Mouse (Mus musculus) kidney, adult 2 months (tissue): ENCODE results near the gene Olfr467. TPM values are rescaled to one million over a fixed set of nuclear protein-coding genes. Genes with fewer than 3 reads are reported as not detected.
"Not testable (repeated sequence)": the region's sequence is repeated elsewhere in the genome, so short reads cannot be mapped to it uniquely, and the experiment has no call there.

ENCODE experiments used
- DNase-seq: peaks from one replicate; pipeline ENCODE4 v3.0.0; 2021
- H3K27ac ChIP-seq: fragments of 200-500 bp; 2 replicates; pipeline ENCODE4 v1.5.1; 2012; ENCODE audit warnings: low read depth, low read length, control low read depth, inconsistent platforms; ENCODE audit not compliant: insufficient read depth
- H3K27me3 ChIP-seq: fragments of 200-500 bp; replicated peaks from 2 replicates; pipeline ENCODE4 v1.6.1; 2012; ENCODE audit warnings: mild to moderate bottlenecking, moderate library complexity, low read length, inconsistent platforms; ENCODE audit not compliant: control insufficient read depth, insufficient read depth
- H3K36me3 ChIP-seq: fragments of 200-500 bp; 2 replicates; pipeline ENCODE4 v1.6.1; 2012; ENCODE audit warnings: mild to moderate bottlenecking, moderate library complexity, low read length, inconsistent platforms; ENCODE audit not compliant: control insufficient read depth, insufficient read depth
- H3K4me1 ChIP-seq: fragments of 200-500 bp; 2 replicates; pipeline ENCODE4 v1.6.1; 2011; ENCODE audit warnings: low read length; ENCODE audit not compliant: control insufficient read depth, insufficient read depth
- H3K4me3 ChIP-seq: fragments of 200-500 bp; 2 replicates; pipeline ENCODE4 v1.5.1; 2011; ENCODE audit warnings: mild to moderate bottlenecking, low read depth, low read length, control low read depth; ENCODE audit not compliant: insufficient read depth
- CTCF ChIP-seq: fragments of 200-500 bp; conservative IDR thresholded peaks from 2 replicates; pipeline ENCODE4 v1.5.1; 2011; ENCODE audit warnings: low read depth, mild to moderate bottlenecking, control low read depth, low read length, moderate library complexity, mixed read lengths; ENCODE audit not compliant: insufficient read depth, insufficient read length
- POLR2A ChIP-seq: fragments of 200-500 bp; IDR thresholded peaks from one replicate; pipeline ENCODE4 v1.6.1; 2011; ENCODE audit warnings: low read depth, low read length, control low read depth
- WGBS: fragments of 180-500 bp; shearing (Covaris S2); methylation state at CpG from one replicate; pipeline ENCODE4 v1.1.7; 2018; 5-methylcytosine and 5-hydroxymethylcytosine counted together
- polyA plus RNA-seq: library from polyadenylated mRNA; depleted of rRNA; stranded (reverse); fragments of >200 nt; gene quantifications from 2 replicates; pipeline ENCODE4 v1.2.3, GENCODE M21; 2012; rRNA removed

Olfr467 gene
- polyA plus RNA-seq, 1 experiment: not detected

DNA sequence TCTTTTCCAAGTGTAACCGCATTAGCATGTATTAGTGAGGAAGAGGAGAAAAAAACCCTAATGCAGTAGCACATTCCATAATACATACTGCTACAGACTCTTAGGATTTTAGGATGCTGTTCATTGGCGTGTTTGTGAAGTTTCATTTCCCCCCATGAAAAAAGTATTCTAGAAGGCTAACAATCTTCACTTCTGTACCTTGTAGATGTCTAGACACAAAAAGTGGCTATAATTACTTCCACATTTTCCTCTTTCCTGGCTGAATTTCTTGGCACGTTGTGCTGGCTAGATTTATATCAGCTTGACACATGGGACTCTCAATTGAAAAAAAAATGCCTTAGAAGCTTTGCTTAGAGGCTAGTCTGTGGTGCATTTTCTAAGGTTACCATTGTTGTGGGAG lies 9.9 kb upstream of the Olfr467 start:
- TF ChIP-seq POLR2A: no peak
- TF ChIP-seq CTCF: no peak
- H3K27ac ChIP-seq: no peak overlapping the region
- WGBS: 57% methylated on average over 3 of the region's 3 CpGs
- DNase-seq: no peak
- H3K4me3 ChIP-seq: no peak overlapping the region
- H3K36me3 ChIP-seq: no peaks in the 10 kb centered on the region
- no peaks in the 10 kb centered on the region; the same call in 1 of the 2 replicates for H3K27me3 ChIP-seq
- no peaks in the 10 kb centered on the region for H3K4me1 ChIP-seq

GRCm38 (mm10) chr7:107819442-107819841 lies 7.4 kb downstream of the Olfr467 start:
- Histone ChIP-seq H3K4me1 (no peaks in the 10 kb centered on the region), H3K27me3 (no peaks in the 10 kb centered on the region), H3K27ac (no peak overlapping the region), H3K4me3 (no peak overlapping the region), H3K36me3 (no peaks in the 10 kb centered on the region)
- TF ChIP-seq CTCF: no peak
- TF ChIP-seq POLR2A: no peak
- peak; percentile 9 for DNase-seq

DNA sequence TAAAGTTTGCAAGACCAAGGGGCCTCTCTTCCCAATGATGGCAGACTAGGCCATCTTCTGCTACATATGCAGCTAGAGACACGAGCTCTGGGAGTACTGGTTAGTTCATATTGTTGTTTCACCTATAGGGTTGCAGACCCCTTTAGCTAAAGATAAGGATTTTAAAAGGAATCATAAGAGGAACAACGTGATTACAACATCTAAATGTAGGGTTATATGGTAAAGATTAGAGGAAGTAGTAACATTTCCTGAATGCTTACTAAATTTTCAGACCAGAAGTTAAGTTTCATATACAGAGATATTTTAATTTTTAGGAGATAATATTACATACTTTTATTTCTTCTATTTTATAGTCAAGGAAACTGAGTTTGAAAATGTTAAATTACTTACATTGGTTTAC lies 11.8 kb downstream of the Olfr467 start:
- not testable (repeated sequence) for H3K4me3 ChIP-seq, H3K4me1 ChIP-seq, H3K27ac ChIP-seq, H3K27me3 ChIP-seq, DNase-seq, H3K36me3 ChIP-seq
- 65% methylated on average over 2 of the region's 2 CpGs for WGBS

DNA sequence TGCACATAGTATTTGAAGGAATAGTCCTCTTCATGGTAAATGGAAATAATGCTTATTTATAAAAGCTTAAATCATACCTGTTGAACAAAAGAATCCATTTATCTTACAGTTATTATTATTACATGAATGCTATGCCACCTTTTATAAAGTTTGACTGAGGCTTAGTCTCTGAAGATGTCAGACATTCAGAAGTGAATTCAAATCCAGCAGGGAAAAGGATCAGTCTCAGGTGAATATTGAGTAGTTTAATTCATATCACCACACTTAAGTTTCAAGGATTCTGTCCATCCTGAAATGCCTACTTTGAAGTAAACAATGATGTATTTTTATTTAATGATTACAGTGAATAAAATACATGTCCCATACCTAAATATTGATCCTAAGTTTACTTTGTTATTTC lies 13.4 kb downstream of the Olfr467 start, which contains the start of gene Olfr469:
Gene Olfr469 (minus strand): TSS at position 101 of the 400 bp plus-strand sequence.
- H3K4me1 ChIP-seq, H3K36me3 ChIP-seq, H3K27me3 ChIP-seq, H3K4me3 ChIP-seq, H3K27ac ChIP-seq, DNase-seq: not testable (repeated sequence)

DNA sequence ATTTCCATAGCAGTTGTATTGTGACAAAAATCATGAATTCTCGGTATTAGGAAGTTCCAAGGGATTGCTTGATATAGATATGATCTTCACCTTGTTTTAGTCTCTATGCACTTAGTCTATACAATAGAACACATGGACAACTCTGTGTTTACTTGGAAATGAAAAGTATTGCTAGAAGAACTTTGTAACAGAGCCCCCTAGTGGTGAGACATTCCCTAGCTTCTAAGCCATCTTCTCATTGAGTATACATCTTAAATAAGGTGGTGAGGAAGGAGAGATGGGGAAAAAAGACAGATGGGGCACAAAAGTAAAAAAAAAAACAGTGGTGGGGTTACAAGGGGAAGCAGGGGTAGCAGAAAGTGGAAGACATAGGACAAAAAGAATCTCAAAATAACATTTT lies 29.7 kb downstream of the Olfr467 start:
- H3K4me1 ChIP-seq: no peaks in the 10 kb centered on the region
- no peak for DNase-seq
- 90% methylated on average over 1 of the region's 1 CpGs for WGBS
- no peaks in the 10 kb centered on the region for H3K36me3 ChIP-seq
- TF ChIP-seq POLR2A (no peak), CTCF (no peak)
- H3K27ac ChIP-seq: no peak overlapping the region
- no peaks in the 10 kb centered on the region for H3K27me3 ChIP-seq
- H3K4me3 ChIP-seq: no peak overlapping the region

DNA sequence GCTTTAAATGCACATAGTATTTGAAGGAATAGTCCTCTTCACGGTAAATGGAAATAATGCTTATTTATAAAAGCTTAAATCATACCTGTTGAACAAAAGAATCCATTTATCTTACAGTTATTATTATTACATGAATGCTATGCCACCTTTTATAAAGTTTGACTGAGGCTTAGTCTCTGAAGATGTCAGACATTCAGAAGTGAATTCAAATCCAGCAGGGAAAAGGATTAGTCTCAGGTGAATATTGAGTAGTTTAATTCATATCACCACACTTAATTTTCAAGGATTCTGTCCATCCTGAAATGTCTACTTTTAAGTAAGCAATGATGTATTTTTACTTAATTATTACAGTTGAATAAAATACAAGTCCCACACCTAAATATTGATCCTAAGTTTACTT lies 35.3 kb downstream of the Olfr467 start, which contains the start of gene Olfr470:
Gene Olfr470 (minus strand): TSS at position 101 of the 400 bp plus-strand sequence.
- H3K27me3 ChIP-seq, H3K27ac ChIP-seq, H3K4me3 ChIP-seq, DNase-seq, H3K36me3 ChIP-seq, H3K4me1 ChIP-seq: not testable (repeated sequence)
- WGBS: 74% methylated on average over 1 of the region's 1 CpGs

Other genes with a start within 250 kb of the Olfr467 start
- gene Olfml1, start 244.8 kb upstream of the Olfr467 start, polyA plus RNA-seq: 13.2 and 14.0 TPM in 2 replicates
- 12.1 and 12.8 TPM in 2 replicates for gene Ppfibp2, start 217.1 kb upstream of the Olfr467 start, polyA plus RNA-seq
- not detected in 2 replicates for gene 5330417H12Rik, start 187.1 kb upstream of the Olfr467 start, polyA plus RNA-seq
- not detected in 2 replicates for gene Cyb5r2, start 54.2 kb upstream of the Olfr467 start, polyA plus RNA-seq
- not detected in 2 replicates for gene Ovch2, start 11.1 kb upstream of the Olfr467 start, polyA plus RNA-seq
- not detected in 2 replicates for gene Olfr469, start 13.3 kb downstream of the Olfr467 start, polyA plus RNA-seq
- gene Olfr470, start 35.2 kb downstream of the Olfr467 start, polyA plus RNA-seq: not detected in 2 replicates
- gene Olfr472, start 85.6 kb downstream of the Olfr467 start, polyA plus RNA-seq: not detected in 2 replicates
- gene Olfr473, start 118.2 kb downstream of the Olfr467 start, polyA plus RNA-seq: not detected in 2 replicates
- not detected in 2 replicates for gene Olfr474, start 142.4 kb downstream of the Olfr467 start, polyA plus RNA-seq
- gene Olfr476, start 152.5 kb downstream of the Olfr467 start, polyA plus RNA-seq: not detected in 2 replicates
- gene Olfr477, start 174.4 kb downstream of the Olfr467 start, polyA plus RNA-seq: not detected in 2 replicates
- not detected in 2 replicates for gene Olfr478, start 221.7 kb downstream of the Olfr467 start, polyA plus RNA-seq
- not detected in 2 replicates for gene Olfr479, start 238.4 kb downstream of the Olfr467 start, polyA plus RNA-seq